Mouse (Mus musculus) ES-Bruce4 (cell line): Measurements from ENCODE around the gene Sapcd1.

Experiments used
- CTCF ChIP-seq: IDR thresholded peaks from one replicate; pipeline ENCODE4 v1.8.1; 2011; ENCODE audit warnings: low read depth, low read length
- POLR2A ChIP-seq: IDR thresholded peaks from one replicate; pipeline ENCODE4 v1.8.1; 2011; ENCODE audit warnings: low read length; ENCODE audit not compliant: insufficient read depth

DNA sequence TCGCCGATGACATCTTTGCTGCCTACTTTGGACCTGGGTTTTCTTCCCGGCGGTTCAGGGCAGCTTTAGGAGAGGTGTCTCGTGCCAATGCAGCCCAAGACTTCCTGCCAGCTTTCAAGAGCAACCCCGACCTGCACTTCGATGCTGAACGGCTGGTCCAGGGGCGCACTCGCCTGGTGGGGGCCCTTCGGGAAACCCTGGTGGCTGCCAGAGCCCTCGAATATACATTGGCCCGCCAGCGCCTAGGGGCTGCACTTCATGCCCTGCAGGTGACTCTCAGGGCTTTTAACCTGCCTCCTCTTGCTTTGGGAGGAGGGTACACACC lies 10.1 kb downstream of the Sapcd1 start:
- TF ChIP-seq POLR2A = no peak
- no peak for TF ChIP-seq CTCF
